Mouse (Mus musculus) liver, adult 2 months (tissue): ENCODE measurements around the gene Ebi3. TPM values are rescaled to one million over a fixed set of nuclear protein-coding genes. Genes with fewer than 3 reads are reported as not detected.

Source experiments
- DNase-seq: peaks from one replicate; pipeline ENCODE4 v3.0.0-alpha.2; 2011; ENCODE audit warnings: low read depth, low spot score; ENCODE audit errors: extremely low read depth
- H3K27ac ChIP-seq: fragments of 200-500 bp; replicated peaks from 2 replicates; pipeline ENCODE4 v1.5.1; 2012; ENCODE audit warnings: low read depth, mild to moderate bottlenecking, control low read depth, inconsistent platforms, low read length; ENCODE audit not compliant: insufficient read depth
- H3K27me3 ChIP-seq: fragments of 200-500 bp; 2 replicates; pipeline ENCODE4 v1.6.1; 2012; ENCODE audit warnings: mild to moderate bottlenecking, moderate library complexity, low read length, inconsistent platforms; ENCODE audit not compliant: control insufficient read depth, insufficient read depth
- H3K36me3 ChIP-seq: fragments of 200-500 bp; 2 replicates; pipeline ENCODE4 v1.6.1; 2012; ENCODE audit warnings: low read length, inconsistent platforms; ENCODE audit not compliant: control insufficient read depth, insufficient read depth
- H3K4me1 ChIP-seq: fragments of 200-500 bp; 2 replicates; pipeline ENCODE4 v1.6.1; 2011; ENCODE audit warnings: low read length; ENCODE audit not compliant: control insufficient read depth, insufficient read depth
- H3K4me3 ChIP-seq: fragments of 200-500 bp; 2 replicates; pipeline ENCODE4 v1.5.1; 2011; ENCODE audit warnings: low read depth, mild to moderate bottlenecking, control low read depth, low read length, moderate library complexity; ENCODE audit not compliant: insufficient read depth
- H3K79me2 ChIP-seq: fragments of 200-500 bp; 2 replicates; pipeline ENCODE4 v1.6.1; 2012; ENCODE audit warnings: inconsistent platforms, mild to moderate bottlenecking, low read length, moderate library complexity; ENCODE audit not compliant: control insufficient read depth, insufficient read depth
- H3K9ac ChIP-seq: fragments of 200-500 bp; 2 replicates; pipeline ENCODE4 v1.6.1; 2012; ENCODE audit warnings: low read depth, mild to moderate bottlenecking, control low read depth, inconsistent platforms, low read length
- CTCF ChIP-seq: fragments of 200-500 bp; IDR thresholded peaks from 2 replicates; pipeline ENCODE4 v1.5.1; 2011; ENCODE audit warnings: low read depth, low read length, control low read depth
- POLR2A ChIP-seq: fragments of 200-500 bp; IDR thresholded peaks from 2 replicates; pipeline ENCODE4 v1.6.1; 2011; ENCODE audit warnings: low read length, control low read depth; ENCODE audit not compliant: insufficient read depth; ENCODE audit errors: extremely low read depth
- WGBS: fragments of 180-500 bp; shearing (Covaris S2); methylation state at CpG from one replicate; pipeline ENCODE4 v1.1.7; 2018; 5-methylcytosine and 5-hydroxymethylcytosine counted together
- polyA plus RNA-seq: library from polyadenylated mRNA; depleted of rRNA; stranded (reverse); fragments of >200 nt; gene quantifications from 2 replicates; pipeline ENCODE4 v1.2.3, GENCODE M21; 2012
- total RNA-seq: library from RNA; depleted of rRNA; stranded (reverse); fragments of >200 nt; gene quantifications from 2 replicates; pipeline ENCODE4 v1.2.3, GENCODE M21; 2014

Ebi3 gene
- total and polyA plus RNA-seq, 2 experiments = 0.18 to 2.3 TPM

DNA sequence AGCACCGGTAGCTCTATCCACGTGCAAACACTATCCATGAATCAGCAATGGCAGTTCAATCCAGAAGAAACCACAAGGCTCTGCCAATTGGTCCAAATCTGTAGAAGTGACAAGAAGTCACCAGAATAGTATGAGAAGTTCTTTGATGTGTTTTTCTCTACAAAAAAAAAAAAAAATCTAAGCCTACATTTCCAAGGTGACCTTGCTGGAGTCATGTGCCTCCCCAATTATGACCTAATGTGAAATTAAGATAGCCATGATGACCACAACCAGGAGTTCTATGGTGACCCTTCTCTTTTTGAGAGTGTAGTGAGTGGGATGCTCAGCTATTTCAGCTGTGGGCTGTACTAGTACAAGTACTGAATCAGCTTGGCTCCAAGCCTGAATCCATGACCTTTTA is 3.0 kb upstream of the Ebi3 start, which contains the start of gene Zfp119b:
Gene Zfp119b (minus strand): TSS at position 101 of the 400 bp plus-strand sequence.
- Histone ChIP-seq H3K4me1 (no peaks in the 10 kb centered on the region), H3K9ac (no peak within 1 kb of the TSS), H3K36me3 (no peaks in the 10 kb centered on the region), H3K27me3 (no peaks in the 10 kb centered on the region), H3K79me2 (no peaks in the 10 kb centered on the region), H3K27ac (no peak within 1 kb of the TSS), H3K4me3 (no peak within 1 kb of the TSS)
- TF ChIP-seq CTCF (no peak), POLR2A (no peak)
- whole genome bisulfite sequencing = 94% methylated on average over 2 of the region's 2 CpGs
- DNase-seq = no peak

DNA sequence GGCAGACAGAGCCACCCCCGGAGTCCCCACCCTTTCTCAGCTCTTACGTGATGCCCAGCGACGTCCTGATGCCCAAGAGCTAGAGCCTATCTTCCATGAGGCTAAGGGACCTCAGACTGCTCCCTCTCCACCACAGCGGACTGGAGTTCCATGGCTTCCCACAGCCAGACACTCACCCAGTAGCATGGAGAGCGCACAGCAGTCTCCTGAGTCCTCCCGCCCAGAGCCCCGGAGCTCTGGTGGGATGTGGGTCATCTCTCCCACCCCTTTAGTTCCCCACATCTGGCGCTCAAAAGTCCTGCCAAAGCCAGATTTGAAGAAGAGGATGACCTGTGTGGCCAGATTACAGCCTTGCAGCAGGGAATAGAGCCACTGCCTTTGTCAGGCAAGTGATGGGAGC is 1.8 kb upstream of the Ebi3 start:
- Histone ChIP-seq H3K4me1 (no peaks in the 10 kb centered on the region), H3K9ac (no peak overlapping the region), H3K27me3 (no peaks in the 10 kb centered on the region), H3K36me3 (no peaks in the 10 kb centered on the region), H3K27ac (no peak overlapping the region), H3K4me3 (no peak overlapping the region), H3K79me2 (no peaks in the 10 kb centered on the region)
- no peak for DNase-seq
- no peak for TF ChIP-seq POLR2A
- no peak for TF ChIP-seq CTCF
- 78% methylated on average over 9 of the region's 9 CpGs for WGBS

DNA sequence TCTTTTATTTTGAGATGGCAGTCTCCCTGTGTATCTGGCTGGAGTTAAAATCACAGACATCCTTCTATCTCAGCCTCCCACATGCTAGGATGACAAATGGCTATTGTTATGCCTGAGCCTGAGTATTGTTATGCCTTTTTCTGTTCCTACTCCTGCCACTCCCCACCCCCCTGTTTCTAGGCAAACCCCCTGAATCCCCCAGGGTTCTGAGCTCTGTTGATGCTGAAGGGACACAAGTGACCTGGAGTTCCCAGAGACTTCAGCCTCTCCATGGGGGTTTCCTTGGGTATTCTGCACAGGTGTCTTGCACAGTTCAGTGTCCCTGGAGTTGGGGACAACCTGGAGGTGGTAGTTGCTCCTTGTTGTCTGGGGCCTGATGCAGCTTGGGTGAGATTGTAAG is 399 bp upstream of the Ebi3 start:
- H3K9ac ChIP-seq = no peak overlapping the region
- no peak for DNase-seq
- 0 out of 2 replicates have a peak, but pooled peaks cover 2% of the 10 kb centered on the region for H3K4me1 ChIP-seq
- no peaks in the 10 kb centered on the region for H3K36me3 ChIP-seq
- H3K27me3 ChIP-seq = no peaks in the 10 kb centered on the region
- TF ChIP-seq CTCF (no peak), POLR2A (no peak)
- H3K27ac ChIP-seq = no peak overlapping the region
- H3K4me3 ChIP-seq = no peak overlapping the region
- H3K79me2 ChIP-seq = no peaks in the 10 kb centered on the region

DNA sequence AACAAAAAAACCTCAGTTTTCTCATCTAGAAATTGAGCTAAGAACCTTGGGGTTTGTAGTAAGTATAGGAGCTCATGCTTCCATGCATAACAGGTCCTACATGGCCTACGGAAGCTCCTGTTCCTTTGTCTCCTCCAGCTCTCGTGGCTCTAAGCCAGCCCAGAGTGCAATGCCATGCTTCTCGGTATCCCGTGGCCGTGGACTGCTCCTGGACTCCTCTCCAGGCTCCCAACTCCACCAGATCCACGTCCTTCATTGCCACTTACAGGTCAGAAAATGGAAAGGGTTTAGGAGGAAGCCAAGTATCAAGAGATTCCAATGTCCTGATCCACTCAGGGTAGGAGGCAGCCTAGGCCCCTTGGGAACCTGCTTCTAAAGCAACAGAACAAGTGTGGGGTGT is 1.3 kb downstream of the Ebi3 start:
- no peak for DNase-seq
- H3K4me1 ChIP-seq = peaks cover 5% of the 10 kb centered on the region

DNA sequence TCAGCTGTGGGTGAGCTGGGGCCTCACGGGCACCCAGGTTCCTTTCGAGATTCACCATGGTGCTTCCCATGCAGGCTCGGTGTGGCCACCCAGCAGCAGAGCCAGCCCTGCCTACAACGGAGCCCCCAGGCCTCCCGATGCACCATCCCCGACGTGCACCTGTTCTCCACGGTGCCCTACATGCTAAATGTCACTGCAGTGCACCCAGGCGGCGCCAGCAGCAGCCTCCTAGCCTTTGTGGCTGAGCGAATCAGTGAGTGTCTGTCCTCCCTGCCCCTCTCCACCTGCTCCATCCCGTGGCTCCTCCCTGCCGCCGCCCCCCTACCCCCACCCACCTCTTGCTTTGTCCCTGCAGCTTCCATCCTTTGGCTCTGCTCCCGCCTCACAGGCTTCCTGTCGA is 1.8 kb downstream of the Ebi3 start:
- WGBS = 50% methylated on average over 16 of the region's 16 CpGs
- no peak for TF ChIP-seq POLR2A
- TF ChIP-seq CTCF = no peak

More for the DNA sequence above, 1.3 kb downstream of the Ebi3 start:
- Histone ChIP-seq H3K36me3 (no peaks in the 10 kb centered on the region), H3K79me2 (no peaks in the 10 kb centered on the region), H3K9ac (no peak overlapping the region), H3K4me3 (no peak overlapping the region), H3K27me3 (no peaks in the 10 kb centered on the region), H3K27ac (no peak overlapping the region)
- no peak for TF ChIP-seq POLR2A
- TF ChIP-seq CTCF = no peak
- 73% methylated on average over 6 of the region's 6 CpGs for WGBS

DNA sequence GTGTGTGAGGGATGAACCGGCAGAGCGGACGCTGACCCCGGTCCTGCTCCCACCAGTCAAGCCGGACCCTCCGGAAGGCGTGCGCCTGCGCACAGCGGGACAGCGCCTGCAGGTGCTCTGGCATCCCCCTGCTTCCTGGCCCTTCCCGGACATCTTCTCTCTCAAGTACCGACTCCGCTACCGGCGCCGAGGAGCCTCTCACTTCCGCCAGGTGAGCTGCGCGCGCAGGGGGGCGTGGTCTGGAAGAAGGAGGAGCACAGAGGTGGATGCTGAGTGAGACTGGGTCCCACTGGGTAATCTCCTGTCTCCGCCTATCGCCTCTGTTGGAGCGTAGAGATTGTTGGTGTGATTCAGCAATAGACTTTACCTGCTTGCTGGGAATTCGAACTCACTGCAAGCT is 3.7 kb downstream of the Ebi3 start:
- Histone ChIP-seq H3K4me1 (peaks cover 7% of the 10 kb centered on the region), H3K27ac (no peak overlapping the region), H3K27me3 (no peaks in the 10 kb centered on the region), H3K4me3 (peak overlapping the region; percentile 47; the same call in 1 of the 2 replicates), H3K79me2 (no peaks in the 10 kb centered on the region), H3K36me3 (no peaks in the 10 kb centered on the region), H3K9ac (0 out of 2 replicates have a peak overlapping the region, but pooled peaks have one; percentile 7)
- 10% methylated on average over 26 of the region's 26 CpGs for WGBS
- TF ChIP-seq CTCF (no peak), POLR2A (no peak)
- DNase-seq = peak; percentile 44

More for the DNA sequence above, 1.8 kb downstream of the Ebi3 start:
- Histone ChIP-seq H3K36me3 (no peaks in the 10 kb centered on the region), H3K9ac (no peak overlapping the region), H3K4me1 (peaks cover 5% of the 10 kb centered on the region), H3K27ac (no peak overlapping the region), H3K79me2 (no peaks in the 10 kb centered on the region), H3K4me3 (no peak overlapping the region), H3K27me3 (no peaks in the 10 kb centered on the region)
- DNase-seq = no peak
